Mouse (Mus musculus) olfactory bulb, adult 2 months (tissue): ENCODE measurements around the gene Tgfb2.

Source experiments
- CTCF ChIP-seq: fragments of 200-500 bp; IDR thresholded peaks from 2 replicates; pipeline ENCODE4 v1.5.1; 2012; ENCODE audit warnings: low read depth, mild to moderate bottlenecking, low read length, moderate library complexity; ENCODE audit not compliant: insufficient read depth
- POLR2A ChIP-seq: fragments of 200-500 bp; IDR thresholded peaks from 2 replicates; pipeline ENCODE4 v1.6.1; 2012; ENCODE audit warnings: mild to moderate bottlenecking, low read depth, low read length, moderate library complexity; ENCODE audit not compliant: insufficient read depth

- TF ChIP-seq CTCF: no peak
- no peak for TF ChIP-seq POLR2A
These were observed 130.2 kb downstream of the Tgfb2 start for GRCm38 (mm10) chr1:186575629-186576028.
